Mouse (Mus musculus): ENCODE data around the gene Slc25a30. TPM values are rescaled to one million over a fixed set of nuclear protein-coding genes. Genes with fewer than 3 reads are reported as not detected.
"Not testable (repeated sequence)": the region's sequence is repeated elsewhere in the genome, so short reads cannot be mapped to it uniquely, and the experiment has no call there.

Slc25a30 gene
- total RNA-seq, 2 experiments from 2014 or later, result 11.0 to 15.5 TPM

DNA sequence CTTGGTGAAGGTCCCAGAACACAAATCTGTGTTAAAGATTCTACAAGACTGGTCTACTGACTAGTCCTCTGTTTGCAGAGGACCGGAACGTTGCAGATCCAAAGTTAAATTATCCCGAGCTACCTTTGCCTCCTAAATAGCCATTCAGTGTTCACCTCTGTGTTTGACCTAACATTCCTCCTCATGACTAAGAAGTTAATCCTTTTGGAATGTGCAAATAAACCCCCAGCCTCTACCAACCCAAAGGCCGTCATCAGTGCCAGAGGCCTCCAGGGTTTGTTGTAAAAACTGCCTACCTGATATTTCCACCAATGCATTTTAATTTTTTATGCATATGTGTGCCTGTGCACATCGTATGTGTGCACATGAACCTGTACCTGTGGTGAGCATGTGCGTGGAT is 7.5 kb upstream of the Slc25a30 start:
- no peak for DNase-seq
- intact Hi-C loops (cut with DNase I), result no loop called here

DNA sequence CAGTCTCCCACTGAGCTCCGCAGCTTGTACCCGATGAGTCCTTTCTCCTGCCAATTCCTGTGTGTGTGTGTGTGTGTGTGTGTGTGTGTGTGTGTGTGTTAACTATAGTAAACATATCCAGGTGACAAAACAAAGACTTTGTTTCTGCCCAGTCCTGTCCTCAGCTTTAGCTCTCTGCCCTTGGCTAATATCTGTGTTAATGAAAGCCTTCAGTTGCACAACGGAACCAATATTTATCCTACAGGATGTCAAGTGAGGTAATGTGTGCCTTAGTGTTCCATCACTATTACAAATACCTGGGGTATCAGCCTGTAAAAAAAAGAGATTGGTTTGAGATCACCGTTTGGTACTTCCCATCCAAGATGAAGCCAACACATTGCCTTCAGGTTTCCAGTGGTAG is 6.3 kb upstream of the Slc25a30 start:
- intact Hi-C loops (cut with DNase I), result no loop called here
- no peak for DNase-seq

DNA sequence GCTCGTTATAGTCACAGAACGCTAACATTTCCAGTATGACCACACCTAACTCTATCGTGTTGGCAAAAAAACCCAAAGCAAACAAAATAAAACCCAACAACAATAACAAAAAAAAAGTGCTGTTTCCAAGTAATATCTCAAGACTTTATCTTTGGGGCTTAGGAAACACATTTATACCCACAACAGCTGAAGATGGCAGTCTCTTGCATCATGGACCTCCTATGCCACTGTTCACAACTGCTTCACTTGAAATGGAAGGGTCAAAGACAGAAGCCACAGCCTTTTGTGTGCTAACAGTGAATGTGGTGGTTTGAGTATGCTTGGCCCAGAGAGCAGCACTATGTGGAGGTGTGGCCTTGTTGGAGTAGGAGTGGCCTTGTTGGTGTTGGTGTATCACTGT is 4.5 kb upstream of the Slc25a30 start:
- intact Hi-C loops (cut with DNase I), result no loop called here
- DNase-seq, result no peak

DNA sequence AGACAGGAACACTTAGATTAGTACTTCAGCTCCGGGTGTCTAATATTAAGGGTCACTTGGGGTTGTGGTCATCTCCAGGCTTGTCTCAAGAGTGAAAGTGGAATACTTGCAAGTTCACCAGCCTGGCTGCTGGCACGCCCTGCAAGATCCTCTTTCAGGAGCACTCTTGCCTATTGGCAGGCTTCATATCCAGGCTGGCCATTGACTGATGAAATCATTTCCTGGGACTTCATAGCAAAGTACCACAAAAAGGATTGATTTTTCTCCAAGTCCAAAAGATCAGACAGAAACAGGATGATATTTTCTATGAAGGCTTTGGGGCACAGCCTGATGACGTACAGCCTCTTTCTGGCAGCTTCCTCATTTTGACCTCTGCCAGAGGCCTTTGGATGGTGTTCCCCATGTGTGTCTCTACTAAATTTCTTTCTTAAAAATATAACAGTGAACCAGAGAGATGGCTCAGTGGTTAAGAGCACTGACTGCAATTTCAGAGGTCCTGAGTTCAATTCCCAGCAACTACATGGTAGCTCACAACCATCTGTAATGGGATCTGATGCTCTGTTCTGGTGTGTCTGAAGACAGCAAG is 3.7 kb upstream of the Slc25a30 start:
- DNase-seq, result peak in 1 of 2 experiments; percentile 13
- intact Hi-C loops (cut with DNase I), result no loop called here

DNA sequence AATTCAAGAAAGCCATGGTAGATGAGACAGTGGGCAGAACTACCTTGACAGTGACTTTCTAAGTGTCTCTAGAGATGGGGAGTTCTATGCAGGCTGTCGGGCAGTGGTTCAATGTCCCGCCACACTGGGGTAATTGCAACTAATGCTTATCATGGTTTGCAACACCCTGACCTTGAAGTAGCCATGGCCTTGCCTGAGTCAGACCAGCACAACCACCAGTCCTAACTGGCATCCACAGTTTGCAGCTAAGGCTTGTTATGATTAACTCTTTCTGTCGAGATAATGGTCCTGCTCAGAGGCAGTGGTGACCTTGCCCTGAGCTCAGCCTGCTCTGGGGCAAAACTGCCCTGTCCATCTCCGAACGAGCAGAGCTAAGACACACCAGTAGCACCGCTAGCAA is 2.5 kb upstream of the Slc25a30 start:
- no peak for DNase-seq
- intact Hi-C loops (cut with DNase I), result no loop called here

DNA sequence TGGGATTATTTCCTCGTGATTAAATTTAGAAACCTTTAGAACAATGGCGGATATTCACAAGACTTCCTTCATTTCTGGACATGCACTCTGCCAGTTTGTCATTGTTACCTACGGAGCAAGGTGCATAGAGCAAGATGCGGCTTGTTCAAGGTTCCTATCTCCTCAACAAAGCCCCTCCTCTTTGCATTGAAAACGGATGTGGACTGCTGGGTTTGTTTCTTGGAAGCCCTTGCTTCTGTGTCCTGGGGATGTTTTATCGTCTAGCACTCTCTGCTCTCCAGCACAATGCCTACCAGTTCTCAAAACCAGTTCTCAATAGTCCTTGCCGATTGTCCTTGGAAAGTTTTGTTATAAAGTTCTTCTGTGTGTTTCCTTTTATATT is 948 bp upstream of the Slc25a30 start:
- intact Hi-C loops (cut with DNase I), result loop anchor here (1.0 kb wide), 1 partner anchor 42 kb away; no protein-coding TSS in a partner anchor
- DNase-seq, result no peak

DNA sequence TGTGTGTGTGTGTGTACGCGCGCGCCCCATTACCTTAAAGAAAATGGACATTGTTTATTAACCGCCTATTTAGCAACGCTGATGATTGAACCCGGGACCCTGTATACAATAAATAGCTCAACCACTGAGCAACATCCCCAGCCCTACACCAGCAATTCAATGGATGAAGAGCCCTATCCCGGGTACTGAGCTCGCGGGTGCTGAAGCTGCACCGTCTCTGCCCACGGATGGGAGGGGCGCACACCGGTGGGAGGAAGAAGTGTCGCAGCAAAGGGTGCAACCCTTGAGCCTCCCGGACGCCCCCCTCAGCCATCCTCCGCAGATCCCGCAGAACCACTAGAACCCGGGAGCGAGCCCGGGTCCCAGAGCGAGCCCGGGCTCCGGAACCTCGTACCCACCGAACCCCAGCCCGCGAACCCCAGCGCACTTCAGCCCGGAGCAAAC is 391 bp downstream of the Slc25a30 start:
- DNase-seq, result no peak
- intact Hi-C loops (cut with DNase I), result no loop called here

DNA sequence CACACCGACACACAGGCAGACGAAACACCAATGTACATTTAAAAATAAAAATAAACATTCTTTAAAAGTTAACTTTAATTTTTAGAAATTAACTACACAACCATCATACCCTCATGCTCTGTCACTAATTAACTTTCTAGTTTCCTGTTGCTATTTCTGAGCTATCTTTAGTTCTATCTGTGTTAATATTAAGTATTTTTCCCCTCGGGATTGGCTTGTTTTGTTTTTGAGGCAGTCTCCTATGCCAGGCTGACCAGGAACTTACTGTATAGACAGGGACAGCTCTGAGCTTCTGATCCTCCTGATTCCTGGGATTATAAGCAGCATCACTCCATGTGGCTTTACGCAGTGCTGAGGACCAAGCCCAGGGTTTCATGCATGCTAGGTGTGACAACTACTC is 6.9 kb downstream of the Slc25a30 start:
- intact Hi-C loops (cut with DNase I), result no loop called here
- DNase-seq, result no peak

DNA sequence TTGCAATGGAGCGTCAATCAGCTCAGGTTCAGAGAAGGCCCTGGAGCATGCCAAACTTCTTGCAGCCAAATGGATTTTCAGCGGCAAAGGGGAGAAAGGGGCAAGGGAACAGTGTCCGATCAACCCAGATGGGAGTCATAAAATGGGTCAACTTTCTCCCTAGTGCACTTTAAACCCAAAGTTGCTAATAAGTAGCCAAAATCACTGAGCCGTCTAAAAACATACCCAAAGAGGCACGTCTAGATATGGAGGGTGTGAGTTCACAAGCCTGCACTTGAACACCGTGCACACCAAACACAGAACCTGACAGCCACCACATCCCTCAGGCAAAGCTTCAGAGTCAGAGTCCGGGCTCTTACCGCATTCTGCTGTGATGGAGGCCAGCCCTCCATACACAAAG is 10.2 kb downstream of the Slc25a30 start:
- DNase-seq, result no peak
- intact Hi-C loops (cut with DNase I), result no loop called here

DNA sequence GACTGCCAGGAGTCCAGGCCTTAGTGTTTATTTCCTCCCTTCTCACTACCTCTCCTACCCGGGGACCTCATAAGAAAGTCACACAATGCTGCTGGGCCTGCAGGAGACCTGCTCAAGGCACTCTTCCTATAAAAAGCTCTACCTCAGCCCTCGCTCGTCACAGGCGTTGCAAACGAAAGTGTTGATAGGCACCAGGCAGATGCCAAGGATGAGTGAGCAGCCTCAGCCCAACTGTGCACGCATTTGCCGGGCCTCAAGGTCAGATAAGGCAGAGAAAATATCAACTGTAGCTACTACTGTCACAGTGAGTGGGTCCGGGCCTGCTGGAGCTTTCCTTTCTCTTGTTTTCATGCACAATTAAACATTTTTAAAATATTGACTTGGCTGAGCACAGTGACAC is 13.4 kb downstream of the Slc25a30 start:
- intact Hi-C loops (cut with DNase I), result no loop called here
- peak; percentile 16 to 25 for DNase-seq

DNA sequence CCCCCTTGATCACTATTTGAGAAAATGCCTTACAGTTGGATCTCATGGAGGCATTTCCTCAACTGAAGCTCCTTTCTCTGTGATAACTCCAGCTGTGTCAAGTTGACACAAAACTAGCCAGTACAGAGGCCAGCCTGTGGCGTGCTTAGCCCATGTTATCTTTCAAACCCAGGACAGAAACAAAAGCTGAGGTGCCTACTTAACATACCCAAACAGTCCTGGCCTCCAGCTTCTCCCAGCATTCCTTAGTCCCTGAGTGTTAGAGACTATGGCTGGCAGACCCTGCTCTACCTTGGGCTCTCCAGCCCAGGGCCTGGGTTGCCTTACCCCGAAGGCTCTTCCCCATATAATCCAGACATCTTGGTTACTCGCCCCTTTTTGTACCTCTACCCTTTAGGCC is 14.4 kb downstream of the Slc25a30 start:
- DNase-seq; intact Hi-C loops (cut with DNase I): not testable (repeated sequence)

DNA sequence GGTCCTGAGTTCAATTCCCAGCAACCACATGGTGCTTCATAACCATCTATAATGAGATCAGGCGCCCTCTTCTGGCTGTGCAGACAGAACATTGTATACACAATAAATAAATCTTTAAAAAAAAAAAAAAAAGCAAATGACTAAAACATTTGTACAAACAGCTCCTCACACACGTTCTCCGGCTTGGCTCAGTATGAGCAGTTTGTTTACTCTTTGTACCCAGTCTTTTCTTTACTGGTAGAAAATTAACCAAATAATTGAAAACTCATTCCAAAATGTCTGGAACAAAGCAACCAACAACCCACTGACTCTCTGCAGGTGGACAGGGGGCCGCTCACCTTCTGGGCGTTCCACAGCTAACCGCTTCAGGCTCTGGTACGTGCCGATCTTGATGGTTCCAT is 15.7 kb downstream of the Slc25a30 start:
- no peak for DNase-seq
- intact Hi-C loops (cut with DNase I), result no loop called here

DNA sequence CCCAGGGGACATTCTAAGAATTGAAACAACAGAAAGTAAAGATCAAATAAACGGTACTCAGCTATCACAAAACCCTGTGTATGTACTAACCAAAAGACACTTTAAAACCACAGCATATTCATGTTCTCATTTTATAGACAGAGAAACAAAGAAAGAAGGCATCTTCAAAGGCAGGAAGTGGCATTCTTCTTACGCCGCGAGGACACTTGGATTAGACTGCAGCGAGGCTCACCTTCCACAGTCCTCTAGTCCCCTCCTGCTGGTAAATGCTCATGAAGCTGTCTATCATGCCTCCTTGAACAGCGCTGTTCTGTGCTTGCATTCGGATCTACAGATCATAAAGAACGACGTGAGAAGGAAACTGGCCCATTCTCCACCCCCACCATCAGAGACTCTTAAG is 17.5 kb downstream of the Slc25a30 start:
- DNase-seq, result no peak
- intact Hi-C loops (cut with DNase I), result loop anchor here (1.0 to 2.0 kb wide), 2 partner anchors 13 to 60 kb away; no protein-coding TSS in a partner anchor

DNA sequence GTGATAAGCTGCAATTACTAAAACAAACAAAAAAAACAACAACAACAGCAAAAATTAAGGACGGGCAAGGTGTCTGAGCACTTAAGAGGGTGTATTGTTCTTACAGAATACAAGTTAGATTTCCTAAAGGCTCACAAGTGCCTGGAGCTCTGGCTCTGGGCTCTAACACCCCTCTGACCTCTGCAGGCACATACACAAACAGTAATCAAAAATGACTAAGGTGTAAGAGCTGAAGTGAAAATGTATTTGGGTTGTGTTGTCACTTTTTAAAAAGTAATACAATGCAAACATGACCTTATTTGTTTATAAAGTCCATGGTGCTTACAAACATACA is 18.6 kb downstream of the Slc25a30 start:
- intact Hi-C loops (cut with DNase I), result loop anchor here (2.0 kb wide), 1 partner anchor 15 kb away; no protein-coding TSS in a partner anchor
- DNase-seq, result no peak

DNA sequence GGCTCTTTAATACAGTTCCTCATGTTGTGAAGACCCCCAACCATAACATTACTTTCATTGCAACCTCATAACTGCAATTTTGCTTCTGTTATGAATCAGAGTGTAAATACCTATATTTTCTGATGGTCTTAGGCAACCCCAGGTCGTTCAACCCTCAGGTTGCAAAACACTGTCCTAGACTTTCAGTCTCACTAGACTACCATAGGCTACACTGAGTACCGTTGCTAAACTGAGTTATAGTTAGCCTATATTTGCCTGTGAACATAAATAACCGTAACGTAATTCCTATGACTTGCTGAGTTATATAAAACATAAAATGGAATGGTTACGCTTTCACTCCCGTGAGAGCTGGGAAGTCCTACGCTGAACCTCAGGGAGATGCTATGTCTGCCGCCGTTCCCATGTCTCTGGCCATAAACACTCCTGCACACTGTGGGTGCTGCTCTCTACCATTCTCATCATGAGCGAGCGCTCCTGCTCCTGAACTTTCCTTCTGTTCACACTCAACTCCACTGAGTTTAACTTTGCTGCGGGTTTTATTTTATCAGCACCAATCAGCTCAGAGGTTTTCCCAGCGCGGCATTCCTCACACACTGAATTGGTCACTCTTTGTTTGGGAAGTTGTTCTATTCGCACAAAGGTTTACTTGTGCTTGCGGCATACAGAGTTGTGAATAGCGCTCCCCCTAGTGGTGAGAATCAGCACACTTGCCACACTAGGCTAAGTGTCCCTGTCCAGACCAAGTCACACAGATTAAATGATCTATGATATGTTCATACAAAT is 19.2 kb downstream of the Slc25a30 start:
- intact Hi-C loops (cut with DNase I), result loop anchor here (2.0 kb wide), 1 partner anchor 15 kb away; no protein-coding TSS in a partner anchor

DNA sequence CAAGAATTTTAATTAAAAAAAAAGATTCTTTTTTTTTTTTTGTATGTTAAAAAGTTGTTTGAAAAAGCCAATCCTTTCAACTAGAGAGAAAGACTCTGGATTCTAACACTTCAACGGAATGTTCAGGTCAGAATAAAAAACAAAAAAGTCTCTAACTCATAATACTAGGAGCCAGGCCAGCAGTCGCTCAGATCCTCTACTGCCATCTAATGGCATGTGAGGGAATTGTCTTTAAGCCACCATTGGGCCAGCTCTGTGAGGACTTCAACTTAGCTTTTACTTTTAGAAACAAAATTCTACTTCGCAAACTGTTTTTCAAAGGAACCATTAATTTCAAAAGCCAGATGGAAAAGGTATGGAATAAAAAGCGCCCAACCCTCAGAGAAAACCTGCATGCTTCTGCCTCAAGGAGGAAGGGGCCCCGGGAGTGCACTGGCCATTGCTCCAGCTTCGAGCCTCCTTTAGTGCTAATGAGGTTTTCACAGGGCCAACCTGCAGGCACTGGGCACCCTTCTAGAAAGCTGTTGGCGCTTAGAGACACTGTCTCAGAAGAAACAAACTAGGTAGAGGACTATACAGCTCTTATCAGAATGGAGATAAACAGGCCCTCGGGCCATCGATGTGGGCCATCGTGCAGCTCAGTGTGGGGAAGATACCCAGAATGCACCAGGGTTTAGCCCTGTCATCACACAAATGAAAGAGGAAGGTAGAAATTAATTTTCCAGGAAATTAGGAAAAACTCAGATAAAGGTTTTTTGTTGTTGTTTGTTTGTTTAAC is 25.6 kb downstream of the Slc25a30 start:
- peak; percentile 26 to 35 for DNase-seq
- intact Hi-C loops (cut with DNase I), result loop anchor here (1.0 kb wide), 1 partner anchor 39 kb away; no protein-coding TSS in a partner anchor

More for the DNA sequence above, 19.2 kb downstream of the Slc25a30 start:
- DNase-seq, result peak; percentile 64 to 70

DNA sequence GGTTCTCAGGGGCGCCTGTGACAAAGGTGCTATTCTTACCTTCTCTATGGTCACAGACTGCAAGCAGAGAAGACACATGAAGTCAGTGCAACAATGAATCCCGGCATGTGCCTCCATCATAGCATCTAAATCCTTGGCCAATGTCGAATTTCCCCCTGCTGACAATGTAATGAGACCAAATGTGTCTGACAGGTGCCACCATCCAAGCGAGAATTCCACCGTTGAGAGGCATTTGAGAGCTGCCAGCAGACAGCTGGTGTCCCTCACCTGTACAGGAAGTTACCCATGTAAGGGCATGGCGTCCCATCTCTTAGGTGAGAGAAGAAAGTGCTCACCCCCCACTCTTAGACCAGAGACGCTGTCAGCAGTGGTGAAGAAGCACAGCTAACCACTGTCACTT is 28.4 kb downstream of the Slc25a30 start:
- intact Hi-C loops (cut with DNase I), result loop anchor here (10.0 kb wide), 1 partner anchor 474 kb away; the partner anchor contains the start of gene Zc3h13

DNA sequence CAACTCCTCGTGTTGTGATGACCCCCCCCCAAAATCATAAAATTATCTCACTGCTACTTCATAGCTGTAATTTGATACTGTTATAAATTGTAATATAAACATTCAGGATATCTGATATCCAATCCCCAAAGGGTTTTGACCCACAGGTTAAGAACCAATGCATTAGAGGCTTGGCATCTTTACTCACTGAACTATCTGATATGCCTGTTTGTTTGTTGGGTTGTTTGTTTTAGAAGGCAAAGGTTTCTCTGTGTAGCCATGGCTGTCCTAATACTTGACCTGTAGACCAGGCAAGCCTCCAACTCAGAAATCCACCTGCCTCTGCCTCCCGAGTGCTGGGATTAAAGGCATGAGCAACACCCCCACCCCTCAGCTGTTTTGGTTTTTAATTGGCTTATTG is 29.0 kb downstream of the Slc25a30 start:
- DNase-seq, result no peak
- intact Hi-C loops (cut with DNase I), result loop anchor here (10.0 kb wide), 1 partner anchor 473 kb away; the partner anchor contains the start of gene Zc3h13

More for the DNA sequence above, 28.4 kb downstream of the Slc25a30 start:
- no peak for DNase-seq

DNA sequence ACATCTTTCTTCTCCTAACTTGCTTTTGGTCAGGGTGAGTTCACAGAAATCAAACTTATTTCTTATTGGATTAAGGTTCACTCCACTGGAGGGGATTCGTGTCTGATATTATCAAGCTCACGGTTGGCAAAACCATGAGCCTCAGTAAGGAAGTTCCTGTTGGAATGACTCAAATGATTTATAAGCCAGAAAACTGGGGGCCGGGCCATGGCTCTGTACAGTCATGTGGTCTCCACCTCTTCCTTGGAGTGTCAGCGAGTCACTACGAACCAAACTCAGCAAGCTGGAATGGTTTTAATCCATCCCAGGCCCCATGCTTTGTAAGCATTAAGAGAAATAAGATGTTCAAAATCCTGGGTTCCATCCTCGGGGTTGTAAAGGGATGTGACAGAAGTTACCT is 29.9 kb downstream of the Slc25a30 start:
- no peak for DNase-seq
- intact Hi-C loops (cut with DNase I), result loop anchor here (10.0 kb wide), 1 partner anchor 472 kb away; the partner anchor contains the start of gene Zc3h13

DNA sequence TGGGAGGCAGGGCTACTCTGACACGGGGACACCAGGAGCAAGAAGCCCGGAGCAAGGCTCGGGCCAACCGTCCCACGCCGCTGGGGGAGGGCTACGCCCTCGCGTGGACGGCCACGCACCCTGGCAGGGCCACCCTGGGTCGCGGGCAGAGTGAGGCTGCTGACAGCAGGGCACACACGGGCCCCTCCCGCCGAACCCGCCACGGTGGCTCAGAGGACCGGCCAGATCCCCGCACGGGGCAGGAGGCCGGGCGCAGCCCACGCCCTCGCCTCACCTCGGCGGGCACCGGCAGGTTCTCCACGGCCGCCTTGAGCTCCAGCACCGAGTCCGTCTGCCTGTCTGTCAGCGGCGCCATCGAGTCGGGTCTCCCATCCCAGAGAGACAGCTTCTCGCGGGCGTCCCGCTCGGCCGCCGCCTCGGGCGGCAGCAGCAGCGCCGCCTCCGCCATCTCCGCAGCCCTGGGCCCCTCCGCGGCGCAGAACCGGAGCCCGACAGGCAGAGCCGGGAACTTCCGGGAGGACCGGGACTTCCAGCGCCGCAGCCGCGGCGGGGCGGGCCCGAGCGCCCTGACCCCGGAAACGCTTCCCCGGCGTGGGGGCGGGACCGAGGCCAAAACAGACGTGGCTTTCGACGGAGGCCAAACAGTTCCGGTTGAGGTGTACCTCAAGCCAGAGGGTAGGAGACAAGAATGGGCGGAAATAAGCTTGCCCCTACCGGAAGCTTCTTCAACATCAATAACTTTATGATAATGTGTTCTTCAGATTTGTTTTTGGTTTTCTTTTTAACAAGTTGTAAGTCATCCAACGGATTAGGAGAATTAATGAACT is 32.6 kb downstream of the Slc25a30 start, which contains the start of gene Cog3:
TSS of gene Cog3 (minus strand) at position 527 of the 827 bp plus-strand sequence.
- peak; percentile 98 for DNase-seq
- intact Hi-C loops (cut with DNase I), result loop anchor here (10.0 kb wide), 1 partner anchor 469 kb away; the partner anchor contains the start of gene Zc3h13

Data from heart, postnatal 36 days (tissue).